Mouse (Mus musculus) midbrain, embryonic 11.5 days (tissue): Measurements from ENCODE around the gene Apold1. TPM values are rescaled to one million over a fixed set of nuclear protein-coding genes. Genes with fewer than 3 reads are reported as not detected.

ENCODE experiments used
- ATAC-seq: fragments of 200-750 bp; cut with Nextera tagmentation; 2 replicates; pipeline ENCODE4 v1.8.0; 2017; ENCODE audit warnings: moderate TSS enrichment, moderate library complexity; ENCODE audit not compliant: low FRiP score
- DNase-seq: peaks from one replicate; pipeline ENCODE4 v3.0.0; 2015; ENCODE audit warnings: low spot score; ENCODE audit errors: missing footprints
- H3K27ac ChIP-seq: fragments of 300-500 bp; sonication (generic); 2 replicates; pipeline ENCODE4 v1.5.1; 2014; ENCODE audit warnings: low read depth, low read length
- H3K27me3 ChIP-seq: fragments of 300-500 bp; sonication (generic); 2 replicates; pipeline ENCODE4 v1.6.1; 2014; ENCODE audit warnings: mild to moderate bottlenecking, low read length, moderate library complexity, mixed read lengths; ENCODE audit not compliant: control insufficient read depth, insufficient read depth
- H3K36me3 ChIP-seq: fragments of 300-500 bp; sonication (generic); 2 replicates; pipeline ENCODE4 v1.6.1; 2014; ENCODE audit warnings: mild to moderate bottlenecking, low read length, moderate library complexity, mixed read lengths; ENCODE audit not compliant: control insufficient read depth, insufficient read depth
- H3K4me1 ChIP-seq: fragments of 300-500 bp; sonication (generic); 2 replicates; pipeline ENCODE4 v1.6.1; 2014; ENCODE audit warnings: low read length; ENCODE audit not compliant: control insufficient read depth, insufficient read depth
- H3K4me2 ChIP-seq: fragments of 300-500 bp; sonication (generic); 2 replicates; pipeline ENCODE4 v1.6.1; 2014; ENCODE audit warnings: mild to moderate bottlenecking, moderate library complexity
- H3K4me3 ChIP-seq: fragments of 300-500 bp; sonication (generic); 2 replicates; pipeline ENCODE4 v1.5.1; 2014; ENCODE audit warnings: low read depth, low read length
- H3K9ac ChIP-seq: fragments of 300-500 bp; sonication (generic); 2 replicates; pipeline ENCODE4 v1.6.1; 2014; ENCODE audit warnings: low read length
- H3K9me3 ChIP-seq: fragments of 300-500 bp; sonication (generic); 2 replicates; pipeline ENCODE4 v1.6.1; 2016; ENCODE audit warnings: low read length; ENCODE audit not compliant: control insufficient read depth
- WGBS: fragments of 180-500 bp; shearing (Covaris S2); extraction: QIAGEN DNeasy Blood & Tissue Kit; methylation state at CpG from one replicate; pipeline ENCODE4 v1.1.7; 2014; 5-methylcytosine and 5-hydroxymethylcytosine counted together
- polyA plus RNA-seq: library from polyadenylated mRNA; unstranded; fragments of >200 nt; fragmentation: Nextera tagmentation; extraction: Ambion mirVana; gene quantifications from 2 replicates; pipeline ENCODE4 v1.2.1, GENCODE M21; 2014

The Apold1 gene
- polyA plus RNA-seq, 1 experiment from 2014 or later = 2.8 TPM

GRCm38 (mm10) chr6:135029246-135029645 lies 47.7 kb downstream of the Apold1 start:
- no peak for ATAC-seq
- Histone ChIP-seq H3K9me3 (no peaks in the 10 kb centered on the region), H3K9ac (no peak overlapping the region), H3K4me2 (no peak overlapping the region), H3K36me3 (no peaks in the 10 kb centered on the region), H3K4me1 (no peaks in the 10 kb centered on the region), H3K4me3 (no peak overlapping the region), H3K27ac (no peak overlapping the region), H3K27me3 (no peaks in the 10 kb centered on the region)
- WGBS = 78% methylated on average over 4 of the region's 4 CpGs
- no peak for DNase-seq

Other genes with a start within 250 kb of the Apold1 start
- gene Dusp16, start 189.1 kb upstream of the Apold1 start, polyA plus RNA-seq = 18.0 and 18.5 TPM in 2 replicates
- 0.92 and 1.2 TPM in 2 replicates for gene Crebl2, start 151.6 kb upstream of the Apold1 start, polyA plus RNA-seq
- gene Gpr19, start 83.1 kb upstream of the Apold1 start, polyA plus RNA-seq = 35.3 and 36.9 TPM in 2 replicates
- gene Cdkn1b, start 61.3 kb upstream of the Apold1 start, polyA plus RNA-seq = 27.8 and 28.0 TPM in 2 replicates
- 103 TPM in 2 replicates for gene Ddx47, start 29.9 kb downstream of the Apold1 start, polyA plus RNA-seq
- gene Gprc5a, start 83.9 kb downstream of the Apold1 start, polyA plus RNA-seq = 2.8 and 3.0 TPM in 2 replicates
- gene Gprc5d, start 136.6 kb downstream of the Apold1 start, polyA plus RNA-seq = not detected in 2 replicates
- gene Fam234b, start 216.3 kb downstream of the Apold1 start, polyA plus RNA-seq = 29.3 and 33.0 TPM in 2 replicates
- 1.8 and 2.9 TPM in 2 replicates for gene Hebp1, start 216.3 kb downstream of the Apold1 start, polyA plus RNA-seq